Mouse (Mus musculus): Measurements from ENCODE around the gene Flrt2.

The Flrt2 gene

GRCm38 (mm10) chr12:95691961-95692767, at the start of gene Flrt2:
TSS of gene Flrt2 (plus strand) at chr12:95692226.
- DNase-seq, result peak; percentile 63

- no peak for DNase-seq
Measured at GRCm38 (mm10) chr12:95642226-95642625, 49.8 kb upstream of the Flrt2 start.

- DNase-seq, result peak; percentile 55
Measured at GRCm38 (mm10) chr12:95647179-95647578, 44.8 kb upstream of the Flrt2 start.

- no peak for DNase-seq
Measured at GRCm38 (mm10) chr12:95652172-95653156, 39.6 kb upstream of the Flrt2 start.

GRCm38 (mm10) chr12:95656594-95656993, 35.4 kb upstream of the Flrt2 start:
- no peak for DNase-seq

GRCm38 (mm10) chr12:95667296-95667695, 24.7 kb upstream of the Flrt2 start:
- no peak for DNase-seq

GRCm38 (mm10) chr12:95675711-95676110, 16.3 kb upstream of the Flrt2 start:
- no peak for DNase-seq

GRCm38 (mm10) chr12:95690819-95691218, 1.2 kb upstream of the Flrt2 start:
- peak; percentile 32 for DNase-seq

- DNase-seq, result no peak
Measured at GRCm38 (mm10) chr12:95692948-95693650, 1.1 kb downstream of the Flrt2 start.

- peak; percentile 67 for DNase-seq
Measured at GRCm38 (mm10) chr12:95693651-95694471, 1.8 kb downstream of the Flrt2 start.

GRCm38 (mm10) chr12:95694507-95694906, 2.5 kb downstream of the Flrt2 start:
- DNase-seq, result no peak

GRCm38 (mm10) chr12:95694991-95695833, 3.2 kb downstream of the Flrt2 start:
- DNase-seq, result peak; percentile 79

- DNase-seq, result no peak
Measured at GRCm38 (mm10) chr12:95695834-95696521, 4.0 kb downstream of the Flrt2 start.

GRCm38 (mm10) chr12:95696522-95697025, 4.5 kb downstream of the Flrt2 start:
- DNase-seq, result no peak

GRCm38 (mm10) chr12:95698556-95698955, 6.5 kb downstream of the Flrt2 start:
- no peak for DNase-seq

- DNase-seq, result no peak
Measured at GRCm38 (mm10) chr12:95700746-95701145, 8.7 kb downstream of the Flrt2 start.

- DNase-seq, result no peak
Measured at GRCm38 (mm10) chr12:95701580-95701979, 9.6 kb downstream of the Flrt2 start.

- no peak for DNase-seq
Measured at GRCm38 (mm10) chr12:95705006-95705405, 13.0 kb downstream of the Flrt2 start.

GRCm38 (mm10) chr12:95723265-95723664, 31.2 kb downstream of the Flrt2 start:
- DNase-seq, result no peak

- DNase-seq, result no peak
Measured at GRCm38 (mm10) chr12:95734075-95734474, 42.0 kb downstream of the Flrt2 start.

All from kidney, postnatal 14 days (tissue).